Mouse (Mus musculus): ENCODE measurements around the gene Erlin1.

DNA sequence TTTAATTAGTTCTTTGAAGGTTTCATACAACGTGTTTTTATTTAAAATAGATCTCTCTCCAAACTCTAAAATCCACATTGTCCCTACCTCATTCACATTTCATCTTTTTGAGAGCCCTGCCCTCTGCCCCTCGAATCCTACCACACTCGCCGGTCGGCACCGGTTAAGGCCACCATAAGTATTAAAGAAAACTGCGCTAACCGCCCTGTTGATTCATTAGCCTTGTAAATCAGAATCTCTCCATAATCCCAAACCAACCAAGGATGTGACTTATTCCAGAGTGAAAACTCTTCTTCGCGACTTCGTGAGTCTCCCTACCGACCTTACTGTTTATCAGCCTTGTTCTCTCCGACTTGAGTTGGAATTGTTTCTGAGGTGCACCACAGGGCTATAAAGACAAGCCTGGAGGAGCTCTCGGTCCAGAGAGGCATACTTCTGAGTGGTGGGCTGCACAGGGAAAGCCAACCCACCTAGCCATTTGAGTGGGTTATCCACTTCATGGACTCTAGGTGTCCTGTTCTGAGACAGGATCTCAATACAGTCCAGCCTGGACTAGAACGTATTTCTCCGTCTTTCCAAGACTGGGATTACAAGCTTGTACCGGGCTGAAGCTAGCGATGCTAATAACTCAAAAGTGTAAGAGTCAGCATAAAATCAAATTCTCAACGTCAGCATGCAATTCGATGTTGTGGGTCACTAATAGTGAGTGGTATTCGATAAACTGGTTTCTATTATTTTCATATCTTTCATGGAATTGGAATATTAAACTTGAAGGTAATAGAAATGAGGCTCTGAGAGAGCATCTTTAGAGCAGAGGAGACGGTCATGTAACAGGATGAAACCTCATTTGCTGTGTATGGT lies 38.3 kb upstream of the Erlin1 start:
- TF ChIP-seq ZC3H11A (IDR thresholded peaks at IDR 0.05; ENCODE audit: low read depth, low read length) (no peak), POLR2A (IDR thresholded peaks at IDR 0.05; ENCODE audit: low read depth, low read length) (no peak), CTCF (conservative IDR thresholded peaks at IDR 0.05 in 1 of 2, IDR thresholded peaks at IDR 0.05 in 1 of 2; ENCODE audit: low read depth in 2 of 2, low read length in 2 of 2) (no peak), USF1 (IDR thresholded peaks at IDR 0.05; ENCODE audit: low read depth, low read length) (no peak), HCFC1 (IDR thresholded peaks at IDR 0.05; ENCODE audit: low read depth, low read length) (no peak), USF2 (conservative IDR thresholded peaks at IDR 0.05; ENCODE audit: low read depth, low read length) (no peak), MXI1 (IDR thresholded peaks at IDR 0.05; ENCODE audit: low read depth, low read length) (no peak), EP300 (IDR thresholded peaks at IDR 0.05; ENCODE audit: low read length) (no peak), CHD1 (IDR thresholded peaks at IDR 0.05; ENCODE audit: low read depth, low read length) (peak; percentile 15; the same call in 1 of the 2 replicates), MAFK (IDR thresholded peaks at IDR 0.05; ENCODE audit: insufficient replicate concordance, low read length) (peak; percentile 36; the same call in 1 of the 2 replicates)
